Mouse (Mus musculus) forebrain, embryonic 11.5 days (tissue): ENCODE measurements at regions not wholly inside any gene's neighbourhood (a gene's known extent, or its start where the extent isn't known, plus 50 kb on each side); places are given as distances from the start of the nearest gene placed in this dataset.

Experiments
- ATAC-seq: fragments of 200-750 bp; cut with Nextera tagmentation; replicated peaks from 2 replicates; pipeline ENCODE4 v1.8.0; 2017; ENCODE audit warnings: moderate TSS enrichment; ENCODE audit not compliant: low FRiP score
- DNase-seq: peaks from one replicate; pipeline ENCODE4 v3.0.0-alpha.2; 2017; ENCODE audit warnings: low spot score
- H3K27ac ChIP-seq: fragments of 300-500 bp; sonication (generic); 2 replicates; pipeline ENCODE4 v1.5.1; 2014; ENCODE audit warnings: low read depth, low read length
- H3K27me3 ChIP-seq: fragments of 300-500 bp; sonication (generic); 2 replicates; pipeline ENCODE4 v1.6.1; 2014; ENCODE audit warnings: mild to moderate bottlenecking, low read length, mixed read lengths; ENCODE audit not compliant: control insufficient read depth, insufficient read depth
- H3K36me3 ChIP-seq: fragments of 300-500 bp; sonication (generic); 2 replicates; pipeline ENCODE4 v1.6.1; 2014; ENCODE audit warnings: mild to moderate bottlenecking, low read length, moderate library complexity, mixed read lengths; ENCODE audit not compliant: control insufficient read depth, insufficient read depth
- H3K4me1 ChIP-seq: fragments of 300-500 bp; sonication (generic); replicated peaks from 2 replicates; pipeline ENCODE4 v1.6.1; 2014; ENCODE audit warnings: low read length, mixed read lengths; ENCODE audit not compliant: control insufficient read depth, insufficient read depth
- H3K4me2 ChIP-seq: fragments of 300-500 bp; sonication (generic); 2 replicates; pipeline ENCODE4 v1.6.1; 2014; ENCODE audit warnings: low read depth, mild to moderate bottlenecking, low read length, moderate library complexity, mixed read lengths; ENCODE audit not compliant: severe bottlenecking
- H3K4me3 ChIP-seq: fragments of 300-500 bp; sonication (generic); 2 replicates; pipeline ENCODE4 v1.5.1; 2014; ENCODE audit warnings: low read depth, low read length
- H3K9ac ChIP-seq: fragments of 300-500 bp; sonication (generic); 2 replicates; pipeline ENCODE4 v1.6.1; 2014; ENCODE audit warnings: low read length
- H3K9me3 ChIP-seq: fragments of 300-500 bp; sonication (generic); 2 replicates; pipeline ENCODE4 v1.6.1; 2016; ENCODE audit warnings: low read length, mixed read lengths; ENCODE audit not compliant: control insufficient read depth
- WGBS: fragments of 180-500 bp; shearing (Covaris S2); extraction: QIAGEN DNeasy Blood & Tissue Kit; methylation state at CpG from one replicate; pipeline ENCODE4 v1.1.7; 2014; 5-methylcytosine and 5-hydroxymethylcytosine counted together

DNA sequence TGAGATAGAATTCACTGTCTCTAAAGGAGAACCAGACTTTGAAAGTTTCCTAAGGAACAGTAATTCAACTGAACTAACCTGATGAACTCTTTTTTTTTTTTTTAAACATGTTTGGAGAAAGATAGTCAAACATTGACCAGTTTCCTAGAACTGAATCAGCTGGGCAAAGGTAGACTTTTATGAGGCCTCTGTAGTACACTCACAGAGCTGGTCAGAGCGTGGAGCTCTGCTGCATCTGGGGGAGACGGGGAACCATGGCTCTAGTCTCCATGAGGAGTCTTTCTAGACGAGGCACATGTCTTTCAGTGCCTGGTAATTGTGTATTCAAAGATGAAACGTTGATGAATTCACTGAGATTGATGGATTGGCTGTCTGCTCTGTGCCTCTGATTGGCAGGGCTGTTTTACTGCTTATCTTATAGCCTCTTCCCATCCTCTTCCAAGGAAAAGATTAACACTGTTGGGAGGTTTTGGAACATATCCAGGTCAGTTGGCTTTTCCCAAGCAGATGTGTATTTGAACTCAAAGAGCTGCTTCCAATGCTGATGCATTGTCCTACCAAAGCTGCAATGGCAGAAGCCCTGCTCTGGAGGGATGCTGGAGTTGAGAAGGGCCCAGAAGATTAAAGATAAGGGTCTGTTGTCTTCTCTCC lies 122.5 kb upstream of the Maf start:
- Histone ChIP-seq H3K9me3 (no peaks in the 10 kb centered on the region), H3K36me3 (no peaks in the 10 kb centered on the region), H3K4me1 (no peaks in the 10 kb centered on the region), H3K4me3 (no peak overlapping the region), H3K9ac (no peak overlapping the region), H3K4me2 (no peak overlapping the region), H3K27ac (no peak overlapping the region), H3K27me3 (no peaks in the 10 kb centered on the region)
- DNase-seq (no peak), ATAC-seq (no peak)
- WGBS: 74% methylated on average over 4 of the region's 4 CpGs

- no peak for DNase-seq
- Histone ChIP-seq H3K4me2 (no peak overlapping the region), H3K27ac (no peak overlapping the region), H3K9me3 (no peaks in the 10 kb centered on the region), H3K36me3 (no peaks in the 10 kb centered on the region), H3K4me1 (no peaks in the 10 kb centered on the region), H3K27me3 (no peaks in the 10 kb centered on the region), H3K4me3 (no peak overlapping the region), H3K9ac (no peak overlapping the region)
- WGBS: 87% methylated on average over 3 of the region's 3 CpGs
- ATAC-seq: no peak
Observed at GRCm38 (mm10) chr8:115826516-115826915, 118.9 kb upstream of the Maf start.

DNA sequence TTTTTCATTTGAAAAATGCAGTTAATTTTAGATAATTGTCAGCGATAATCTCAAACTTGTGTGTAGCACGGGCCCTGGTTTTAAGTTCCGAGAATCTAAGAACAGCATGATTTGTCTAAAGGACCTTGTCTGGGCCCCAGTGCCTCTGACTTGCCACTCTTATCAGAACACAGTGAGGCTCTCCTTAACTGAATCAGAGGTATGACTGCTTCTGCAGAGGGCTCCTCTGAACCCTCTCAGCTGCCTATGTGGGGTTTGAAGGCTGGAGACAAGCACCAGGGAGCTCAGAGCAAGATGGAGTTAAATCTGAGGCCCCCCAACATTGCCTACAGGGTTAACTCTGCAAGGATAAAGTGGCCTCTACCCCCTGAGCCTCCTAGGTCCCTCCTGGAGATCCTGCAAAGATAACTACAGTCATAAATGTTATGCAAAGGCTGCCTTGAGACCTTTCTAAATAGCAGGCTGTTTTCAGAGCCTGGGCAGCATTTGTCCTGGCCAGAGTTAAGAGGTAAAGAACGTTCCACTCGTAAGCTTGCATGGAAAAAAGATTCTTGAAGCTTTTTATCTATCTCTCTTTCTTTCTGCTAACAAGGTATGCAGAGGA lies 118.4 kb upstream of the Maf start:
- Histone ChIP-seq H3K9ac (no peak overlapping the region), H3K27ac (no peak overlapping the region), H3K4me2 (no peak overlapping the region), H3K4me1 (no peaks in the 10 kb centered on the region), H3K36me3 (no peaks in the 10 kb centered on the region), H3K9me3 (no peaks in the 10 kb centered on the region), H3K4me3 (no peak overlapping the region), H3K27me3 (no peaks in the 10 kb centered on the region)
- 88% methylated on average over 5 of the region's 5 CpGs for WGBS
- ATAC-seq (no peak), DNase-seq (no peak)

GRCm38 (mm10) chr8:115824478-115824785 lies 116.8 kb upstream of the Maf start:
- Histone ChIP-seq H3K9me3 (no peaks in the 10 kb centered on the region), H3K27ac (no peak overlapping the region), H3K4me2 (no peak overlapping the region), H3K4me1 (no peaks in the 10 kb centered on the region), H3K27me3 (no peaks in the 10 kb centered on the region), H3K36me3 (no peaks in the 10 kb centered on the region), H3K4me3 (no peak overlapping the region), H3K9ac (no peak overlapping the region)
- WGBS: 88% methylated on average over 6 of the region's 6 CpGs
- ATAC-seq: no peak
- no peak for DNase-seq

DNA sequence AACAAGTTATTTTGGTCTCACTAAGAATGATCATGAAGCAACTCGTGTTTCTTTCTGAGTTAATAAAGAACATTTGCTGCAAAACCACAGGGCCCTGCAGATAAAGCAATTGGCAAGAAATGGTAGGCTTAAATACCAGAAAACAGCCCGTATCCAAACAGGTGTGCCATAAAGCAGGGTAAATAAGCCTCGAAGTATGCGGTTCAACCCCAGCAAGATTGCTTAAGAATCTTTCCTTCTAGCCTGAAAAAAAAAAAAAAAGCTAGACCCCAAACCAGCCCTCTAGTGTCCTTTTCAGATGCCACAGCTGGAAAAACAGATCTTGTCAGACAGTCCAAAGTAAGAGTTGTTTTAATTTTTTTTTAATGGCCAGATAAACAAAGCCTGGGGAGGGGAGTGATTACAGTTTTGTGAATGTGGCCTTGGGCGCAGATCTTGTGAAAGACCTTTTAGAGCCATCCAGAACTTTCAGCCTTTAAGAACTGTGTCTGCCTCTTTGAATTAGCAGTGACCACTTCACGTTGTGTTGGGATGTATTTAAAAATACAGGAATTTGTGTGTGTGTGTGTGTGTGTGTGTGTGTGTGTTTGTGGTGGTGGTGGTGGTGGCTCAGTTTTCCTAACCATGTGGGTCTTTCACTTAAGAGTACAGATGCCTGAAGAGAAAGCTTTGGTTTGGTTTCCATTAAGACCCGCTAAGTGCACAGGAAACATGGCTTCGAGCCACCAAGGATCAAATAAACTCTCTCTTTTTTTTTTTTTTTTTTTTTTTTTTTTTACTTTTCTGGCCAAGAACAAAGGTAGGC lies 116.3 kb upstream of the Maf start:
- no peak for DNase-seq
- no peak overlapping the region for H3K4me3 ChIP-seq
- WGBS: 78% methylated on average over 8 of the region's 8 CpGs
- H3K36me3 ChIP-seq: no peaks in the 10 kb centered on the region
- no peak overlapping the region for H3K4me2 ChIP-seq
- ATAC-seq: no peak
- no peak overlapping the region for H3K27ac ChIP-seq
- no peaks in the 10 kb centered on the region for H3K27me3 ChIP-seq
- H3K4me1 ChIP-seq: no peaks in the 10 kb centered on the region
- H3K9me3 ChIP-seq: no peaks in the 10 kb centered on the region
- H3K9ac ChIP-seq: no peak overlapping the region

- ATAC-seq: no peak
- DNase-seq: no peak
- no peak overlapping the region for H3K9ac ChIP-seq
- H3K4me2 ChIP-seq: no peak overlapping the region
- H3K36me3 ChIP-seq: no peaks in the 10 kb centered on the region
- 73% methylated on average over 4 of the region's 4 CpGs for WGBS
- H3K9me3 ChIP-seq: no peaks in the 10 kb centered on the region
- H3K4me3 ChIP-seq: no peak overlapping the region
- H3K27me3 ChIP-seq: no peaks in the 10 kb centered on the region
- no peak overlapping the region for H3K27ac ChIP-seq
- H3K4me1 ChIP-seq: no peaks in the 10 kb centered on the region
Observed at GRCm38 (mm10) chr8:115813426-115813825, 105.8 kb upstream of the Maf start.

- H3K9ac ChIP-seq: no peak overlapping the region
- WGBS: 49% methylated on average over 9 of the region's 9 CpGs
- H3K36me3 ChIP-seq: no peaks in the 10 kb centered on the region
- H3K27me3 ChIP-seq: no peaks in the 10 kb centered on the region
- ATAC-seq (0 out of 2 replicates have a peak, but pooled peaks have one; percentile 42), DNase-seq (no peak)
- no peaks in the 10 kb centered on the region for H3K9me3 ChIP-seq
- no peak overlapping the region for H3K27ac ChIP-seq
- H3K4me3 ChIP-seq: no peak overlapping the region
- no peak overlapping the region for H3K4me2 ChIP-seq
- H3K4me1 ChIP-seq: no peaks in the 10 kb centered on the region
Observed at GRCm38 (mm10) chr8:115806579-115806978, 99.0 kb upstream of the Maf start.

DNA sequence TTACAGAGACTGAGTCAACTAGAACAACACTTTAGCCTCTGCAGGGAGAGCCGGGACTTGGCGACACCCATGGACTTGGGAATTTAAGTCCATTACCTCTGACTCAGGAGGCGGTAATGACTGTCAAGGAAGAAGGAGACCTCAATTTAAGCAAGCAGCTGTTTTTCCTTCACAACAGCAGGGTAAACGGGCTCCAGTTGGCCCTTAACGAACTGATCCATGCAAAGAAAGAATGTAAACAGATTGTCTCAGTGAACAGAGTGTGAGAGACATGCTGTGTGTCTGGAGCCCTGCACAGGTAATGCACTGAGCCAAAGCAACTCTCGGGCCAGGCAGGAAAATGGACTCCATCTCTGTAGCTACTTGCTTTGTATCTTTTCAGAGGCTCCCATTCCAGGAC lies 98.5 kb upstream of the Maf start:
- Histone ChIP-seq H3K4me1 (no peaks in the 10 kb centered on the region), H3K27me3 (no peaks in the 10 kb centered on the region), H3K4me2 (no peak overlapping the region), H3K9me3 (no peaks in the 10 kb centered on the region), H3K4me3 (no peak overlapping the region), H3K9ac (no peak overlapping the region), H3K27ac (no peak overlapping the region), H3K36me3 (no peaks in the 10 kb centered on the region)
- DNase-seq (no peak), ATAC-seq (no peak)
- WGBS: 64% methylated on average over 6 of the region's 6 CpGs
